ENCODE assay signal across 8 mouse cellular contexts in the genomic region with DNA sequence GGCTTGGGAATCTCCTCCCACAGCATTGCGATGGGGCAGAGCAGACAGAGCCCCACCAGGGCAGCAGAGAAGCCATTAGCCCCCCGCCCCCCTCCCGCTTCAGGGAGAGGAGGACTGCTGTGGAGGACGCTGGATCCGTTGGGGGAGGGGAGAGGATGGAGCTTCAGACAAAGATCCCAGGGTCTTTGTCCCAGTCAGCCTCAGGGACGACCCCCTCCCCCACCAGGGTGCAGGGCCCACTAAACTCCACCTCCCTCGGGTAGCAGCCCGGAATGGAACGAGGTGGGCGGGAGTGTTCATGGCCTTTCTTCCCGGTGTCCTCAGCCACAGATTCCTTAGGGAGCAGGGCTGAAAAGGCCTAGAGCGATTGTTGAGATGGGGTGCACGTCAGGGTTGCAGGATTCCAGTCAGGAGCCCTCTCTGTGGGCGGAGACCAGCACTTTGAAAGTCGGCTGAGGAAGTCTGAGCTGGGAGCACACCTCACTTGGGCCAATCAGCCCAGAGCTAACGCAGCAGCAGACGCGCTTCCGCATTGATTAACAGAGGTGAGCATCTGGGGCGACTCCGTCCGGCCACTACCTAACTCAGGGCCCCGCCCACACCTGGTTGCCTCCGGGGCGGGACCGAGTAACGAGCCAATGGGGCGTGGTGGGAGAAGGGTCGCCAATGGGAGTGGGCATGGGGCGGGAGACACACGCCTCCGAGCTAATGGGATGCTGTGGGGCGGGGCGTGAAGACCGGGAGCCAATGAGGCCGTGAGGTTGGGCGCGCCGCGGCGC. TPM values are rescaled to one million over a fixed set of nuclear protein-coding genes. Genes with fewer than 3 reads are reported as not detected.
DNase-seq lines count a peak whose midpoint lies in the region; ATAC-seq and TF ChIP-seq lines count a peak whose summit lies in the region.

A gene (plus strand): TSS at position 760 of the 779 bp plus-strand sequence.

- peak; percentile 94 for ATAC-seq in heart, embryonic 15.5 days (replicated peaks; ENCODE audit: insufficient number of reproducible peaks, insufficient read depth, low FRiP score, low read depth)
- peak; percentile 94 for ATAC-seq in liver, embryonic 15.5 days (ENCODE audit: insufficient read depth)
- ATAC-seq in neural tube, embryonic 13.5 days (ENCODE audit: low read depth), result peak; percentile 96

- no peaks in the 10 kb centered on the region for H3K9me3 ChIP-seq in forebrain, embryonic 10.5 days
- no peaks in the 10 kb centered on the region for H3K9me3 ChIP-seq in heart, embryonic 15.5 days (replicated peaks)
- no peaks in the 10 kb centered on the region for H3K9me3 ChIP-seq in liver, embryonic 15.5 days (replicated peaks)
- H3K9me3 ChIP-seq in neural tube, embryonic 13.5 days, result no peaks in the 10 kb centered on the region

- H3K4me2 ChIP-seq in heart, embryonic 15.5 days, result peak within 1 kb of the TSS; percentile 98
- peak within 1 kb of the TSS; percentile 100 for H3K4me2 ChIP-seq in liver, embryonic 15.5 days
- H3K4me2 ChIP-seq in neural tube, embryonic 13.5 days, result peak within 1 kb of the TSS; percentile 94

- TF ChIP-seq CTCF in testis, adult 2 months (IDR thresholded peaks at IDR 0.05; ENCODE audit: control insufficient read depth, insufficient read depth, insufficient replicate concordance, low read depth, low read length), result 0 out of 2 replicates have a peak, but pooled peaks have one; percentile 1

- peak within 1 kb of the TSS; percentile 84 for H3K4me3 ChIP-seq in forebrain, embryonic 10.5 days
- peak within 1 kb of the TSS; percentile 76 for H3K4me3 ChIP-seq in heart, embryonic 15.5 days
- peak within 1 kb of the TSS; percentile 80 for H3K4me3 ChIP-seq in liver, embryonic 15.5 days (replicated peaks)
- H3K4me3 ChIP-seq in neural tube, embryonic 13.5 days, result peak within 1 kb of the TSS; percentile 58
- peak within 1 kb of the TSS; percentile 86 for H3K4me3 ChIP-seq in testis, adult 2 months (ENCODE audit: control insufficient read depth, low read depth, low read length)

- peak; percentile 56 for TF ChIP-seq POLR2A in testis, adult 2 months (IDR thresholded peaks at IDR 0.05; ENCODE audit: control insufficient read depth, low read depth, low read length)

- H3K4me1 ChIP-seq in forebrain, embryonic 10.5 days, result peaks cover 71% of the 10 kb centered on the region
- peaks cover 26% of the 10 kb centered on the region for H3K4me1 ChIP-seq in heart, embryonic 15.5 days (replicated peaks)
- peaks cover 97% of the 10 kb centered on the region for H3K4me1 ChIP-seq in liver, embryonic 15.5 days (replicated peaks)
- H3K4me1 ChIP-seq in neural tube, embryonic 13.5 days (replicated peaks), result peaks cover 28% of the 10 kb centered on the region
- peaks cover 19% of the 10 kb centered on the region for H3K4me1 ChIP-seq in testis, adult 2 months (ENCODE audit: control insufficient read depth, insufficient read depth, low read length)

- no peaks in the 10 kb centered on the region for H3K27me3 ChIP-seq in forebrain, embryonic 10.5 days (ENCODE audit: poor library complexity, severe bottlenecking)
- H3K27me3 ChIP-seq in heart, embryonic 15.5 days, result no peaks in the 10 kb centered on the region
- 0 out of 2 replicates have a peak, but pooled peaks cover 4% of the 10 kb centered on the region for H3K27me3 ChIP-seq in liver, embryonic 15.5 days
- no peaks in the 10 kb centered on the region for H3K27me3 ChIP-seq in neural tube, embryonic 13.5 days
- H3K27me3 ChIP-seq in testis, adult 2 months (ENCODE audit: control insufficient read depth, insufficient read depth, low read length), result no peaks in the 10 kb centered on the region

- H3K9ac ChIP-seq in heart, embryonic 15.5 days, result peak within 1 kb of the TSS; percentile 75
- peak within 1 kb of the TSS; percentile 89 for H3K9ac ChIP-seq in liver, embryonic 15.5 days
- H3K9ac ChIP-seq in neural tube, embryonic 13.5 days, result peak within 1 kb of the TSS; percentile 82

- WGBS in forebrain, embryonic 10.5 days, result under 1% methylated on average over 41 of the region's 41 CpGs
- 1% methylated on average over 41 of the region's 41 CpGs for WGBS in heart, embryonic 15.5 days
- 4% methylated on average over 41 of the region's 41 CpGs for WGBS in liver, embryonic 15.5 days (ENCODE audit: insufficient replicate concordance)
- under 1% methylated on average over 41 of the region's 41 CpGs for WGBS in neural tube, embryonic 13.5 days

- peak within 1 kb of the TSS; percentile 90 for H3K27ac ChIP-seq in forebrain, embryonic 10.5 days
- peak within 1 kb of the TSS; percentile 85 for H3K27ac ChIP-seq in heart, embryonic 15.5 days
- H3K27ac ChIP-seq in liver, embryonic 15.5 days (replicated peaks), result peak within 1 kb of the TSS; percentile 92
- peak within 1 kb of the TSS; percentile 87 for H3K27ac ChIP-seq in neural tube, embryonic 13.5 days (replicated peaks)
- H3K27ac ChIP-seq in testis, adult 2 months (ENCODE audit: control insufficient read depth, insufficient read depth, low read depth, low read length), result peak within 1 kb of the TSS; percentile 77

- DNase-seq in CD8-positive naive resting alpha-beta T cell, adult 2 months (ENCODE audit: low read depth in 2 of 2, low spot score in 2 of 2), result peak; percentile 90 to 93
- peak; percentile 95 for DNase-seq in c-Kit-positive CD71-negative TER-119-negative erythroid progenitor cells, embryonic 14.5 days (ENCODE audit: low read depth)
- peak; percentile 96 for DNase-seq in forebrain, embryonic 10.5 days (ENCODE audit: extremely low spot score, low spot score)
- peak; percentile 98 to 99 for DNase-seq in kidney, postnatal 25 days

- H3K36me3 ChIP-seq in forebrain, embryonic 10.5 days (replicated peaks), result peaks cover 34% of the 10 kb centered on the region
- H3K36me3 ChIP-seq in heart, embryonic 15.5 days, result no peaks in the 10 kb centered on the region
- peaks cover 31% of the 10 kb centered on the region for H3K36me3 ChIP-seq in liver, embryonic 15.5 days (replicated peaks)
- H3K36me3 ChIP-seq in neural tube, embryonic 13.5 days, result peaks cover 9% of the 10 kb centered on the region; the same call in 1 of the 2 replicates
- no peaks in the 10 kb centered on the region for H3K36me3 ChIP-seq in testis, adult 2 months (ENCODE audit: control insufficient read depth, insufficient read depth, low read length)

RNA-seq across cellular contexts. Expression of the gene that starts here (rescaled TPM):
- polyA plus RNA-seq in forebrain, embryonic 10.5 days (2016; fragmentation: Nextera tagmentation; extraction: Ambion mirVana), result 50.8 and 53.8 TPM in 2 replicates
- 11.4 and 18.4 TPM in 2 replicates for polyA plus RNA-seq in heart, embryonic 15.5 days (2015; fragmentation: Nextera tagmentation; extraction: Ambion mirVana)
- polyA plus RNA-seq in liver, embryonic 15.5 days (2015; fragmentation: Nextera tagmentation; extraction: Ambion mirVana), result 27.3 and 33.4 TPM in 2 replicates
- polyA plus RNA-seq in neural tube, embryonic 13.5 days (2015; fragmentation: Nextera tagmentation; extraction: Ambion mirVana), result 29.8 and 31.7 TPM in 2 replicates
- polyA plus RNA-seq in testis, adult 2 months (2012; rRNA removed), result 33.5 and 41.7 TPM in 2 replicates

Comparison
In these comparisons a context has a peak if more than half of its experiments do, and no peak if none do; other contexts are left out.
1. Peak in every context shown above with its lines: DNase-seq, ATAC-seq, H3K4me3 ChIP-seq and H3K27ac ChIP-seq.